41 mouse cellular contexts compared by ENCODE assay signal in the genomic region with DNA sequence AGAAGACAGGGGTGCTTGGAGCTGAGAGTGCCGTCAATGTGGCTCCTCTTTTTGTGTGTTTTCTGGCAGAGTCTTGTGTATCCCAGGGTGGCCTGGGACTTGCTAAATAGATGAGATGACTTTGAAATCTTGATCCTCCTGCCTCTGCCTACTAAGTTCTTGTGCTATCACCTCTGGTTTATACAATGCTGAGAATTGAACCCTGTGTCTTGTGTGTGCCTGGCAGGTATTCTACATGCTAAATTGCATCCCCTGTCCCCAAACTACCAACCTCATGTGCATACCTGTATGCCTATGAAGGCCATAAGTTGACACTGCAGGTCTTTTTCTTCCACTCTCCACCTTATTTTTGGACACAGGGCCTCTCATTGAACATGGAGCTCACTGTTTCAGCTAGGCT. TPM values are rescaled to one million over a fixed set of nuclear protein-coding genes. Genes with fewer than 3 reads are reported as not detected.
"Had no signal": no experiment of that assay in that cellular context is flagged by ENCODE, and none has a peak within 500 bp of the region (broad histone marks: within the 10 kb centered on the region; RNA-seq: fewer than 3 reads in every experiment).

No protein-coding gene starts in this region.

- ATAC-seq: hindbrain, embryonic 16.5 days; hindbrain, postnatal 0 days; inflammation-experienced regulatory T-cells, adult 6 months; intestine, embryonic 15.5 days; intestine, embryonic 16.5 days; intestine, postnatal 0 days had no signal

- H3K27ac ChIP-seq: heart, embryonic 13.5 days; heart, embryonic 15.5 days; hindbrain, embryonic 10.5 days; hindbrain, embryonic 12.5 days; hindbrain, embryonic 13.5 days; hindbrain, embryonic 14.5 days; hindbrain, embryonic 15.5 days; hindbrain, postnatal 0 days; intestine, embryonic 15.5 days; kidney, embryonic 15.5 days; kidney, postnatal 0 days; layer of hippocampus, adult 2 months had no signal

- H3K4me1 ChIP-seq: heart, embryonic 12.5 days; heart, embryonic 13.5 days; hindbrain, embryonic 12.5 days; hindbrain, embryonic 13.5 days; hindbrain, embryonic 15.5 days; intestine, embryonic 15.5 days; kidney, embryonic 15.5 days had no signal

- H3K9ac ChIP-seq: heart, embryonic 12.5 days; heart, embryonic 13.5 days; heart, embryonic 15.5 days; hindbrain, embryonic 12.5 days; hindbrain, embryonic 13.5 days; hindbrain, embryonic 14.5 days; hindbrain, embryonic 15.5 days; intestine, embryonic 15.5 days; kidney, embryonic 15.5 days had no signal

- DNase-seq: heart, postnatal 10 days; heart, postnatal 14 days; heart, postnatal 36 days; heart, postnatal 4 days; kidney, adult 11 months; kidney, adult 18-20 months; kidney, adult 2 months; kidney, adult 8-10 months; kidney, adult 9 months; kidney, postnatal 10 days; kidney, postnatal 14 days; kidney, postnatal 25 days; kidney, postnatal 36 days; kidney, postnatal 4 days; layer of hippocampus, adult 9-11 months; layer of hippocampus, postnatal 36 days had no signal

- H3K4me2 ChIP-seq: heart, embryonic 11.5 days; heart, embryonic 12.5 days; heart, embryonic 13.5 days; heart, embryonic 15.5 days; hindbrain, embryonic 12.5 days; hindbrain, embryonic 13.5 days; hindbrain, embryonic 14.5 days; hindbrain, embryonic 15.5 days; intestine, embryonic 15.5 days; kidney, embryonic 15.5 days had no signal

- H3K4me3 ChIP-seq: heart, embryonic 12.5 days; heart, embryonic 13.5 days; heart, embryonic 15.5 days; hindbrain, embryonic 10.5 days; hindbrain, embryonic 12.5 days; hindbrain, embryonic 13.5 days; hindbrain, embryonic 15.5 days; intestine, embryonic 15.5 days; kidney, embryonic 15.5 days; layer of hippocampus, adult 2 months had no signal

- H3K27me3 ChIP-seq: heart, embryonic 12.5 days; intestine, embryonic 15.5 days had no signal

- H3K36me3 ChIP-seq: heart, embryonic 12.5 days; heart, embryonic 13.5 days; heart, embryonic 15.5 days; hindbrain, embryonic 10.5 days; hindbrain, embryonic 12.5 days; hindbrain, embryonic 13.5 days; hindbrain, embryonic 15.5 days; intestine, embryonic 15.5 days; kidney, embryonic 15.5 days had no signal

- H3K9me3 ChIP-seq: heart, embryonic 12.5 days; heart, embryonic 13.5 days; heart, embryonic 15.5 days; hindbrain, embryonic 10.5 days; hindbrain, embryonic 12.5 days; hindbrain, embryonic 13.5 days; hindbrain, embryonic 15.5 days; intestine, embryonic 15.5 days; kidney, embryonic 15.5 days had no signal

RNA-seq across cellular contexts. Expression of a gene that starts 46.8 kb away (rescaled TPM):
- polyA plus RNA-seq: heart, embryonic 11.5 days; heart, embryonic 12.5 days; heart, embryonic 13.5 days; heart, embryonic 14.5 days; heart, embryonic 15.5 days; heart, embryonic 16.5 days; heart, postnatal 0 days; inflammation-experienced regulatory T-cells, adult 6 months; intestine, embryonic 14.5 days; intestine, embryonic 15.5 days; intestine, embryonic 16.5 days; intestine, postnatal 0 days; kidney, adult 2 months; kidney, embryonic 14.5 days; kidney, embryonic 15.5 days; kidney, embryonic 16.5 days; kidney, postnatal 0 days; large intestine, adult 2 months had no signal
